Mouse (Mus musculus): Measurements from ENCODE around the gene Avpr2.

Gene Avpr2

DNA sequence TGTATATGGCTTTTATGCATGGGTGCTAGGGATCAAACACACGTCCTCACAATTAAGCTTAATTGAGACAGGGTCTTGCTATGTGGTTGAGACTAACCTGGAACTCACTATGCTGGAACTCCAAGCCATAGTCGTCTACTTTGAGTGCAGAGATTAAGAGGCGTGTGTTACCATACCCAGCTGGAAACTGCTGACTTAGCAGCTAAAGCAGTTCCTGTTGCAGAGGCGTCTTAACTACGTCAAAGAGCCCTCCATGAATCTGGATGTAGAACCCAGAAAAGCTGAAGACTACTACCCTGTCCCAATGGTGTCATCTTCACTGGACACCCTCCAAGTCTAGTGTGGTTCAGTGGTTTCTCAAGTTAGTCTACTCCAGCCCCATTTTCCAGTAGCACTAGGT, 26.7 kb downstream of the Avpr2 start:
- no peak for DNase-seq

DNA sequence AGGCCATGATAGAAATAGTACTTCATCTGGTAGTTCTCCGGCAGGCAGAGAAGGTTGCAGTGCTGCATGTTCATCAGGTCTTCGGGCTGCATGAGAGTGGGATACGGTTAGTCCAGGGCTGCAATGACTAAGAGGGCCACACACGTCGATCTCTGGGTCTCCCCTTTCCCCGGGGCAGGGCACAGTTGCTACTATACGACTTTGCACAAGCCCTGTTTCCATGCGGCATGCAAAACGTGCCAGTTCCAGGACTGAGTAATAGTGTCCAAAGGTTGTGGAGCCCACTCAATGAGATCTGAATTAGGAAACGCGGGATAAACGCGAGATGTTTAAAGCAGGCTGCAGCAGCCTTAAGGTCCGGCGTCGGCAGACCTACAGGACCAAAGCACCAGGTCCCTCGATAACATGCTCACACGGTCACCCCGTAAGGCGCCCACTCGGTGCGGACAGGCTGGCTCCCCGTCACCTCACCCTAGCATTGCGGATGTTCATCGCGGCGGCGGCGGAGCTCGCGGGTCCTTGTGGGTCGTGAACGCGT, 29.5 kb downstream of the Avpr2 start:
- DNase-seq = no peak

DNA sequence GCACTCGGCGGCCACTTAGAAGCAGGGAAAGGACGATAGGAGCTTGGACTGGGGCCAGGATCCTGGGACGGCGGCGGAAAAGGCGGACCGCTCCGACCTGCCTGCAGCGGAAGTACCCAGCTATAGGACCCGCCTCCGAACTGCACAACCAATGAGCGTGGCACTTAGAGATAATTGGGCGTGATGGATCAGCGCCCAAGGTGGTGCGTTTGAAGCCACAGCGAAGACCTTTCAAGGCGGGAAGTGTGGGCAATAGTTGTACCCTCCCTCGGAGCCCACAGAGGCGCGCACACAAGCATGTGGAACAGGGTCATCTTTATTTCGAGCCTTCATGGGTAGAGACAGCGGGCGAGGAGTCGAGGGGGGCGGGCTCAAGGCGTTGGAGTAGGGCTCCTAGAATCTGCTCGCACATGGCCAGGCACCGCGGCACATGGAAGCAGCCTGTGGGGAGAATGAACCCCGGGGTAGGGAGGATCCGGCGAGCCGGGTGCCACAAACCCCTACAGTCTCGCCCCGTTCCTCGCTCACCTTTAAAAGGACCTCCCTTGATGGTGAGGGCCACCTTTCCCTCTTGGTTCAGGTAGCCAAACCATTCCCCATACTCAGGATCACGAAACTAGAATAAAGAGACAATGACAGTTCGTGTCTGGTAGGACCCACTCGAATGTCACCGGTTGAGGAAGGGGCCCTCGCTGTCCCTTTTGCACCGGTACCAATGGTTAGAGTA, 30.1 kb downstream of the Avpr2 start, which contains the start of the genes Arhgap4 and Naa10:
Arhgap4 (minus strand) TSS at position 48 of the 727 bp plus-strand sequence.
Naa10 (minus strand) TSS at position 122 of the 727 bp plus-strand sequence.
- DNase-seq = peak; percentile 72 to 83

GRCm38 (mm10) chrX:73922550-73922882, 30.6 kb downstream of the Avpr2 start:
- DNase-seq = peak; percentile 21 to 47

DNA sequence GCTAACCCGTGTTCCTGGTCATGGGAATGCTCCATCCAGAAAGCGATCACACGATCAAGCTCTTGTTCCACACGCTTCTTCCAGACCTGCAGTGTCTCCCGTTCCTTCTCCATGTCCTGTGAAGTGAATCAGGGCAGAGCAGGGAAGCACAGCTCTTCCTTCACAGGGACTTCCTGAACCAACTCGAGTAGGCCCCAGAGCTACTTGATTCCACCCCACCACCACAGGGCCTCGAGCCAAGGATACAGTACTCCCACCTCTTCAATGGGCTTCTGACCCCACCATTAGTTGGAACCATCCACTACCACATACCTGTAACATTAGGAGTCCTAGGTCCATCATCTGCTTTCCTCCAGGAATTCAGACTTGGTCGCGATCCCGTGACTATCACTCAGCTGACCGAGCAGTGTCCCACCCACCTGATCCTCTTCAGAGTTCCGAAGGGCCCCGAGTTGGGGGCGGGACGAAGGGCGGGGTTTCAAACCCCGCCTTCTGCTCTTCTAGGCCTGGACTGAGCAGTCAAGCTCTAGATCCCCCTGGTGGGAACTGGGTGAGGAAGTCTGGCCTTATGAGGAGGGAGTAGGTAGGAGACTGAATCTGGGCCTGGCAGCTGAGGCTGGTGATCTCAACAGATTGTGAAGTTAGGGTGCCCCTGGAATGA, 38.6 kb downstream of the Avpr2 start, which contains the start of gene Renbp:
Renbp (minus strand) TSS at position 449 of the 661 bp plus-strand sequence.
- DNase-seq = peak; percentile 46 to 68

- no peak for DNase-seq
Observed at GRCm38 (mm10) chrX:73931871-73932270, 40.0 kb downstream of the Avpr2 start.

- DNase-seq = no peak
Observed at GRCm38 (mm10) chrX:73941860-73942259, 50.0 kb downstream of the Avpr2 start.

GRCm38 (mm10) chrX:73942294-73942693, 50.4 kb downstream of the Avpr2 start:
- no peak for DNase-seq
